Mouse (Mus musculus) stomach, embryonic 15.5 days (tissue): ENCODE results near the gene Sema3b. TPM values are rescaled to one million over a fixed set of nuclear protein-coding genes. Genes with fewer than 3 reads are reported as not detected.

Source experiments
- ATAC-seq: fragments of 200-750 bp; cut with Nextera tagmentation; 2 replicates; pipeline ENCODE4 v1.8.0; 2017; ENCODE audit warnings: low read depth, moderate number of reproducible peaks, moderate TSS enrichment; ENCODE audit not compliant: insufficient read depth, low FRiP score
- H3K27ac ChIP-seq: fragments of 300-500 bp; sonication (generic); 2 replicates; pipeline ENCODE4 v1.5.1; 2015; ENCODE audit warnings: mild to moderate bottlenecking, inconsistent platforms
- H3K27me3 ChIP-seq: fragments of 300-500 bp; sonication (generic); replicated peaks from 2 replicates; pipeline ENCODE4 v1.6.1; 2015; ENCODE audit warnings: inconsistent platforms
- H3K36me3 ChIP-seq: fragments of 300-500 bp; sonication (generic); 2 replicates; pipeline ENCODE4 v1.6.1; 2015; ENCODE audit warnings: inconsistent platforms
- H3K4me1 ChIP-seq: fragments of 300-500 bp; sonication (generic); 2 replicates; pipeline ENCODE4 v1.6.1; 2015; ENCODE audit warnings: inconsistent platforms
- H3K4me2 ChIP-seq: fragments of 300-500 bp; sonication (generic); 2 replicates; pipeline ENCODE4 v1.6.1; 2015; ENCODE audit warnings: mild to moderate bottlenecking, inconsistent platforms
- H3K4me3 ChIP-seq: fragments of 300-500 bp; sonication (generic); replicated peaks from 2 replicates; pipeline ENCODE4 v1.5.1; 2015; ENCODE audit warnings: inconsistent platforms
- H3K9ac ChIP-seq: fragments of 300-500 bp; sonication (generic); 2 replicates; pipeline ENCODE4 v1.6.1; 2015; ENCODE audit warnings: inconsistent platforms
- H3K9me3 ChIP-seq: fragments of 300-500 bp; sonication (generic); 2 replicates; pipeline ENCODE4 v1.6.1; 2016; ENCODE audit warnings: inconsistent platforms
- WGBS: fragments of 180-500 bp; shearing (Covaris S2); methylation state at CpG from one replicate; pipeline ENCODE4 v1.1.7; 2015; 5-methylcytosine and 5-hydroxymethylcytosine counted together
- polyA plus RNA-seq: library from polyadenylated mRNA; unstranded; fragments of >200 nt; fragmentation: Nextera tagmentation; extraction: Ambion mirVana; gene quantifications from 2 replicates; pipeline ENCODE4 v1.2.1, GENCODE M21; 2015

Gene Sema3b
- polyA plus RNA-seq, 1 experiment from 2014 or later = 13.2 TPM

GRCm38 (mm10) chr9:107631861-107632260 is 22.8 kb upstream of the Sema3b start:
- no peaks in the 10 kb centered on the region for H3K9me3 ChIP-seq
- peak overlapping the region; percentile 69; the same call in 1 of the 2 replicates for H3K27ac ChIP-seq
- H3K9ac ChIP-seq = no peak overlapping the region
- H3K4me2 ChIP-seq = peak overlapping the region; percentile 96; the same call in 1 of the 2 replicates
- peak overlapping the region; percentile 86; the same call in 1 of the 2 replicates for H3K4me3 ChIP-seq
- 89% methylated on average over 8 of the region's 8 CpGs for WGBS
- ATAC-seq = no peak
- no peaks in the 10 kb centered on the region for H3K27me3 ChIP-seq
- 0 out of 2 replicates have a peak, but pooled peaks cover 3% of the 10 kb centered on the region for H3K36me3 ChIP-seq
- H3K4me1 ChIP-seq = peaks cover 70% of the 10 kb centered on the region

- H3K9me3 ChIP-seq = no peaks in the 10 kb centered on the region
- H3K9ac ChIP-seq = no peak overlapping the region
- 72% methylated on average over 9 of the region's 9 CpGs for WGBS
- H3K4me2 ChIP-seq = peak overlapping the region; percentile 96; the same call in 1 of the 2 replicates
- 0 out of 2 replicates have a peak, but pooled peaks cover 3% of the 10 kb centered on the region for H3K36me3 ChIP-seq
- ATAC-seq = no peak
- H3K4me3 ChIP-seq = no peak overlapping the region
- H3K4me1 ChIP-seq = peaks cover 75% of the 10 kb centered on the region
- no peaks in the 10 kb centered on the region for H3K27me3 ChIP-seq
- peak overlapping the region; percentile 69; the same call in 1 of the 2 replicates for H3K27ac ChIP-seq
These were observed 22.3 kb upstream of the Sema3b start for GRCm38 (mm10) chr9:107631311-107631826.

DNA sequence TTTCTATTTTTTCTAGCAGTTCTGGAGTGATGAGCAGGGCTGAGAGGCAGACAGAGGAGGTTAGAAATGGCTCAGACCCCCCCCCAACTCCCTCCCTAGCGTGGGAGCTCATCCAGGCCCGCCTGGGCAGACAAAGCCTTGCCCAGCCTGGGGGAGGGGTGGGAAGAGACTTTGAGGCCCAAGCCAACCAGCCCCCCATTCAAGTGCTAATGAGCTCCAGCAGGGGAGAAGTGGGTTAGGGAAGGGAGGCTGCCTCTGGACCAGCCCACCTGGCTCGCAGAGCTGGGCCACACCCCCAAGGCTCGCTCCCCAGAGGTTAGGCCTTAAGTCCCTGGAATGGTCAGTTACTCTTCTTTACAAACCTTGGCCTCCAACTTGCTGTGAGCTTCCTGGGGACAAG is 21.5 kb upstream of the Sema3b start:
- Histone ChIP-seq H3K36me3 (0 out of 2 replicates have a peak, but pooled peaks cover 4% of the 10 kb centered on the region), H3K9ac (0 out of 2 replicates have a peak overlapping the region, but pooled peaks have one; percentile 25), H3K27me3 (no peaks in the 10 kb centered on the region), H3K4me2 (peak overlapping the region; percentile 11), H3K4me3 (no peak overlapping the region), H3K9me3 (no peaks in the 10 kb centered on the region), H3K27ac (peak overlapping the region; percentile 69), H3K4me1 (peaks cover 72% of the 10 kb centered on the region)
- WGBS = 8% methylated on average over 4 of the region's 4 CpGs
- no peak for ATAC-seq

DNA sequence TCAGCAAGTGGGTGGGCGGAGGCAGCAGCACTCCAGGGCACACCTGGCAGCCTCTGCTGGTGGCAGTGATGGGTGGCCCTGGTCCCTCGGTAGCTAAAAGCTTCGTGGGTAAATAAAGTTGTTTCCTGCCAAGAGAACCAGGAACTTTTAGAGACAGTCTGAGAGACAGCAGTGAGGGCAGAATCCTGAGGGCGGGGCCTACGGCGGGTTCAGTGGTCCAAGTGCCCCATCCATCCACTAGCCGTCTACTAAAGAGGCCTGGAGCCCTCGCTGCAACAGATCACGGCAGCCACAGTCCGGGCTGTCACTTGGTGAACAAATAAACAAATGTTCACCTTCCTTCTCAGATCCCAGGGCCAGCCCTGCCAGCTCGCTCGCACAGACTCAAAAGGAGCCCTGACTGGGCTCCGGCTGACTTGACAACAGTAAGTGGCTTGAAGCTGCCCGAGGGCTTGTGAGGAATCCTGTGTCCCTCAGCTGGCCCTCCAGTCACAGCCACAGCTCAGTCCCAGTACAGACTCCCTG is 20.9 kb upstream of the Sema3b start:
- no peak overlapping the region for H3K4me3 ChIP-seq
- ATAC-seq = no peak
- 26% methylated on average over 14 of the region's 14 CpGs for WGBS

DNA sequence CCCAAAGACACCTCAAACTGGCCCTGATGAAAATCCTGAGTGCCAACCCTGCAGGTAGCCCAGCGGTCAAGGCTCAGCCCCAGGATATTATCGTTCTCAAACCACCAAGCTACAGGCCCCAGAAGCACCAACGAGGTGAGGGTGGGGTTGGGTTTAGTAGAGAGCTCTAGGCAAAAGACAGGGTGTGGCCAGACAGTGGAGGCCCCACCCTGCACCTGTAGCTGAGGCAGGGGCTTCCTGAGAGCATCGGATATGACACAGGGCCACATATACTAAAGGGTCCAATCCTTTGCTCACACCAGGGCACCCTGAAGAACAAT is 20.3 kb upstream of the Sema3b start:
- Histone ChIP-seq H3K4me2 (peak overlapping the region; percentile 31; the same call in 1 of the 2 replicates), H3K36me3 (0 out of 2 replicates have a peak, but pooled peaks cover 9% of the 10 kb centered on the region), H3K4me3 (0 out of 2 replicates have a peak overlapping the region, but pooled peaks have one; percentile 8), H3K9ac (no peak overlapping the region), H3K9me3 (no peaks in the 10 kb centered on the region), H3K4me1 (peaks cover 83% of the 10 kb centered on the region), H3K27me3 (no peaks in the 10 kb centered on the region), H3K27ac (peak overlapping the region; percentile 69)
- 34% methylated on average over 4 of the region's 4 CpGs for WGBS
- no peak for ATAC-seq

More for the DNA sequence above, 20.9 kb upstream of the Sema3b start:
- 0 out of 2 replicates have a peak, but pooled peaks cover 9% of the 10 kb centered on the region for H3K36me3 ChIP-seq
- H3K4me2 ChIP-seq = peak overlapping the region; percentile 11
- no peak overlapping the region for H3K9ac ChIP-seq
- H3K4me1 ChIP-seq = peaks cover 77% of the 10 kb centered on the region
- peak overlapping the region; percentile 69 for H3K27ac ChIP-seq
- no peaks in the 10 kb centered on the region for H3K9me3 ChIP-seq
- H3K27me3 ChIP-seq = no peaks in the 10 kb centered on the region

DNA sequence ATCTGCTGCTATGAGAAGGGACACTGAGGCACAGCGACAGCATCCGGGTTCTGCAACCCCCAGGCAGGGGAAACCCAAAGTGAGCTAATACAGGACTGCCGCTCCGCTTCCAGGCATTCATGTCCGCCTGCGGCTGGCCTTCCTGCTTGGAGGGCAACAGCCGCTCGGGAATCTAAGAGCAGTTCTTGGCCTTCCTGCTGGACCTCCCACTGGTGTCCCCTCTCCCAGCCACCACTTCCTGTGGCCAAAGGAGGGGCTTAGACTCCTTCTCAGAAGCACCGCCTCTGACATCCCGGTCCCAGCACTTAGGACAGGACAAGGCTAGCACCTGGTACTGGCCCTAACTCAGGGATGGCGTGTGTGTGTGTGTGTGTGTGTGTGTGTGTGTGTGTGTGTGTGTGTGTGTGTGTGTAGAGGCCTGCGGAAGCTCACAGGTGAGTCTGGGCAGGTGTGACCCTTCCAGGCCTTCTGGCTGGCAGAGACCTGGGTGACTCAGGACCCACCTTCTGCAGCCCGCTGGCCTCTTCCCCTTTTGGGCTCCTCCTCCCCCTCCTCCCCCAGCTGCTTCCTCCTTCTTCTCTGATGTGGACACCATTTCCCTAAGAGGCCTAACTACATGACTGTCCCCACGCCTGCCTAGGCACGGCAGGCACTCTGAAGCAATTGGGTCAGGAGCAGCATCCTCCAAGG is 19.8 kb upstream of the Sema3b start:
- H3K36me3 ChIP-seq = 0 out of 2 replicates have a peak, but pooled peaks cover 9% of the 10 kb centered on the region
- 0 out of 2 replicates have a peak overlapping the region, but pooled peaks have one; percentile 8 for H3K4me3 ChIP-seq
- peaks cover 85% of the 10 kb centered on the region for H3K4me1 ChIP-seq
- ATAC-seq = no peak
- H3K4me2 ChIP-seq = peak overlapping the region; percentile 31
- no peaks in the 10 kb centered on the region for H3K9me3 ChIP-seq
- WGBS = 43% methylated on average over 14 of the region's 15 CpGs
- H3K27ac ChIP-seq = peak overlapping the region; percentile 69
- H3K9ac ChIP-seq = no peak overlapping the region
- no peaks in the 10 kb centered on the region for H3K27me3 ChIP-seq

GRCm38 (mm10) chr9:107627387-107628255 is 18.6 kb upstream of the Sema3b start:
- Histone ChIP-seq H3K36me3 (0 out of 2 replicates have a peak, but pooled peaks cover 9% of the 10 kb centered on the region), H3K9me3 (no peaks in the 10 kb centered on the region), H3K9ac (0 out of 2 replicates have a peak overlapping the region, but pooled peaks have one; percentile 18), H3K27me3 (no peaks in the 10 kb centered on the region), H3K4me1 (peaks cover 80% of the 10 kb centered on the region), H3K4me3 (no peak overlapping the region), H3K4me2 (peak overlapping the region; percentile 31; the same call in 1 of the 2 replicates), H3K27ac (peak overlapping the region; percentile 69)
- 41% methylated on average over 20 of the region's 20 CpGs for WGBS
- ATAC-seq = no peak

GRCm38 (mm10) chr9:107626844-107627277 is 17.8 kb upstream of the Sema3b start:
- no peaks in the 10 kb centered on the region for H3K27me3 ChIP-seq
- H3K9ac ChIP-seq = 0 out of 2 replicates have a peak overlapping the region, but pooled peaks have one; percentile 18
- ATAC-seq = peak; percentile 40
- H3K4me1 ChIP-seq = peaks cover 72% of the 10 kb centered on the region
- 17% methylated on average over 2 of the region's 2 CpGs for WGBS
- no peaks in the 10 kb centered on the region for H3K9me3 ChIP-seq
- H3K4me2 ChIP-seq = peak overlapping the region; percentile 31
- 0 out of 2 replicates have a peak, but pooled peaks cover 9% of the 10 kb centered on the region for H3K36me3 ChIP-seq
- no peak overlapping the region for H3K4me3 ChIP-seq
- peak overlapping the region; percentile 69 for H3K27ac ChIP-seq

DNA sequence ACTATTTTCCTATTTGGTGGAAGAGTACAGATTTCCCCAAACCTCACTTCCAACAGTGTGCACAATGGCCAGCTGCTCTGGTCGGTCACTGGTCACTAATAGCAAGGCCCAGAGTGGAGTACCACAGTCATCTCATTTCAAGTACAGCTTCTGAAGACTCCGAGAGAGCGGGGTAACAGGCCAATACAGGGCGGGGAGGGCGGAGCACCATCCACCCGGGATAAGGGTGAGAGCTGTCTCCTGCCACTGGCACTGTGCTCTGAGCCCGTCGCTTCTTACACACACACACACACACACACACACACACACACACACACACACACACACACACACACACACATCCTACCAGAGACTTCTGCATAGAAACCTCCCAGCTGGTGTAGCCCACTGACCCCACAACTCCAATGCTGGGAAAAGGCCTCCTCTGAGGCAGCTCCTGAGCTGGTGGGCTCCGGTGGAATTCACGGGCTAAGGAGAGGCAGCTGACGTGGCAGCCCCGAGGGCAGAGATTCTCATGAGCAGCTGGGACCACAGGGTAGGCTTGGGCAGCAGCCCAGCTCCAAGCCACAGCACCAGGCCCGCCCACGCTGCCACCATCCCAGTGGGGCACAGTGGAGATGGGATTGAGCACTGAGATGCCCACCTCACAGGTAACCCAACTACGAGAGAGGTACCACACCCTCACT is 17.3 kb upstream of the Sema3b start:
- H3K4me3 ChIP-seq = no peak overlapping the region
- H3K27me3 ChIP-seq = no peaks in the 10 kb centered on the region
- H3K36me3 ChIP-seq = 0 out of 2 replicates have a peak, but pooled peaks cover 5% of the 10 kb centered on the region
- H3K9ac ChIP-seq = no peak overlapping the region
- peak; percentile 1; the same call in 1 of the 2 replicates for ATAC-seq
- WGBS = 33% methylated on average over 15 of the region's 15 CpGs
- peak overlapping the region; percentile 31 for H3K4me2 ChIP-seq
- no peaks in the 10 kb centered on the region for H3K9me3 ChIP-seq
- H3K4me1 ChIP-seq = peaks cover 67% of the 10 kb centered on the region
- H3K27ac ChIP-seq = peak overlapping the region; percentile 69

- whole genome bisulfite sequencing = 91% methylated on average over 12 of the region's 12 CpGs
- H3K4me3 ChIP-seq = no peak overlapping the region
- H3K9me3 ChIP-seq = no peaks in the 10 kb centered on the region
- H3K9ac ChIP-seq = no peak overlapping the region
- no peaks in the 10 kb centered on the region for H3K27me3 ChIP-seq
- H3K27ac ChIP-seq = peak overlapping the region; percentile 58
- H3K4me2 ChIP-seq = no peak overlapping the region
- peaks cover 6% of the 10 kb centered on the region; the same call in 1 of the 2 replicates for H3K36me3 ChIP-seq
- ATAC-seq = no peak
- peaks cover 66% of the 10 kb centered on the region for H3K4me1 ChIP-seq
These were observed 16.5 kb upstream of the Sema3b start for GRCm38 (mm10) chr9:107625351-107626128.
